Comparison of ENCODE assay signal across 24 mouse cellular contexts in the genomic region with DNA sequence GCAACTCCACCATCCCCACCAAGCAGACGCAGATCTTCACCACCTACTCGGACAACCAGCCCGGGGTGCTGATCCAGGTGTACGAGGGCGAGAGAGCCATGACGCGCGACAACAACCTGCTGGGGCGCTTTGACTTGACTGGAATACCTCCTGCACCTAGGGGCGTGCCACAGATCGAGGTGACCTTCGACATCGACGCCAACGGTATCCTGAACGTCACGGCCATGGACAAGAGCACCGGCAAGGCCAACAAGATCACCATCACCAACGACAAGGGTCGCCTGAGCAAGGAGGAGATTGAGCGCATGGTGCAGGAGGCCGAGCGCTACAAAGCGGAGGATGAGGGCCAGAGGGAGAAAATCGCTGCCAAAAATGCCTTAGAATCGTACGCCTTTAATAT. TPM values are rescaled to one million over a fixed set of nuclear protein-coding genes. Genes with fewer than 3 reads are reported as not detected.
"Had no signal": no experiment of that assay in that cellular context is flagged by ENCODE, and none has a peak within 500 bp of the region (broad histone marks: within the 10 kb centered on the region; RNA-seq: fewer than 3 reads in every experiment).

No protein-coding gene starts in this region.

- H3K4me2 ChIP-seq: lung, embryonic 14.5 days; midbrain, embryonic 11.5 days; neural tube, embryonic 13.5 days; neural tube, embryonic 15.5 days had no signal

- H3K9me3 ChIP-seq: neural tube, embryonic 13.5 days; neural tube, embryonic 15.5 days had no signal

- H3K36me3 ChIP-seq: neural tube, embryonic 13.5 days; neural tube, embryonic 15.5 days had no signal

- H3K27me3 ChIP-seq: neural tube, embryonic 15.5 days had no signal

- H3K9ac ChIP-seq: lung, embryonic 14.5 days; neural tube, embryonic 15.5 days had no signal

- H3K27ac ChIP-seq: neural tube, embryonic 13.5 days; neural tube, embryonic 15.5 days had no signal

- H3K4me3 ChIP-seq: myocyte; neural tube, embryonic 13.5 days; neural tube, embryonic 15.5 days had no signal

- DNase-seq: lung, adult 18-20 months; lung, embryonic 14.5 days; lung, postnatal 10 days; lung, postnatal 4 days; midbrain, embryonic 14.5 days; retina, postnatal 1 day; right cerebral cortex, adult 18-20 months; right cerebral cortex, postnatal 25 days; right cerebral cortex, postnatal 4 days; spleen, adult 18-20 months; thymus, adult 18-20 months; thymus, postnatal 14 days; thymus, postnatal 36 days had no signal

- ATAC-seq: midbrain, embryonic 16.5 days had no signal

RNA-seq across cellular contexts. Expression of gene Gm20481, which starts 8.5 kb away (rescaled TPM):
- polyA plus RNA-seq: liver, embryonic 16.5 days; lung, embryonic 14.5 days; lung, embryonic 16.5 days; midbrain, embryonic 11.5 days; midbrain, embryonic 16.5 days; myocyte; neural tube, embryonic 11.5 days; neural tube, embryonic 13.5 days; neural tube, embryonic 15.5 days; small intestine, adult 2 months; stomach, embryonic 14.5 days; thymus, postnatal 0 days had no signal

RNA-seq across cellular contexts. Expression of gene Hspa1b, which starts 19.2 kb away (rescaled TPM):
- polyA plus RNA-seq: liver, embryonic 16.5 days had no signal
